Mouse (Mus musculus): ENCODE measurements at regions not wholly inside any gene's neighbourhood (a gene's known extent, or its start where the extent isn't known, plus 50 kb on each side); places are given as distances from the start of the nearest gene placed in this dataset.
A peak's percentile ranks its signal among the peaks of the same experiment; 100 is the strongest.
"Not testable (repeated sequence)": the region's sequence is repeated elsewhere in the genome, so short reads cannot be mapped to it uniquely, and the experiment has no call there.

DNA sequence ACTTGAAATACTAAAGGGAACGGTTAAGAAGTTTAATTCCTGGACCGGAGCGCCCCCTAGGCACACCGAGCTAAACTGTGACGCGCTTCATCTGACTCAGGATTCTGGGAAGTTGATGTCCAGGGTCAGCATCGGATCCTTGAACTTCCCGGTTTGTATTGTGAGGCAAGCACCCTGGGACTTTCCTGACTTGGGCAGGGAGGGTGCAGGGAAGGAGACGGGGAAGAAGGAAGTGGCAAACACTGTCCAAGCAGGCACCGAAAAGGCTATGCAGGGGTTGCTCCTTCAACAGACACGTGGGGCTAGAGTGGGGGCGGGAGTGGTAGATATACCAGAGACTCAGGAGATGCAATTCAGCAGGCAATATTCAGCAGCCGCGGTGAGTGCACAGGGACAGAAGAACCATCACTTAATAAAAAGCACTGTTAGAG lies 132.7 kb upstream of the Teddm2 start:
- TF ChIP-seq CTCF (conservative IDR thresholded peaks at IDR 0.05): peak; percentile 88
- H3K4me3 ChIP-seq: no peak overlapping the region; the same call in 1 of the 2 replicates
- H3K27ac ChIP-seq: peak overlapping the region; percentile 65
- peak; percentile 65 to 74 for DNase-seq (ENCODE audit: low spot score in 2 of 2)

DNA sequence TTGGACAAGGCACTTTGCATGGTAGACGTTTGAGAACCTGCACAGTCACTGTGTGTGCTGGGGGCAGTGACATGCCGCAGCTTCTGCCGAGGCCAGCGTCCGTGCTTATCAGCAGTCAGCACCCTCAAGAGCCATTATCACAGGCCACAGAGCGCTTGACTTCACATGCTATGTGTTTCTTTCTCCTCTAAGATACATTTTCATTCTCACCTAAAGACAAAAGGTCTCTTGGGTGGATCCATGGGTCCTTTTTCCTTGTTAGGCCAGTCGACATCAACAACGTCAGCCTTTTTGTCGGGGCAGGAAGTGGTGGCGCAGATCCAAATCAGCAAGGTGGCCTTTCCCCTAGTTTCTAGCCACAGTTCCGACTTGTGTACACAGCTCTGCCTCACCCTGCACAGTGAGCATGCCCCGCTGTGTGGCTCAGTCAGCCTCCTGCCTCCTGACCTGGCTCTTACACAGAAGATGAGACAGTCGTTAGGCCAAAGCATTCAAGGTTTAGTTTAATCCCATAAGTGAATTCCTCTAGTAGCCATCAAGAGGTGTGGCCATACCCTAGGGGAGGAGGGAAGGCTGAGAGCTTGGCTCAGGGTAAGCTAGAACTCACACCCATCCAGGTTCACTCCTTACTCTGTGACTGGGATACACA lies 134.1 kb upstream of the Teddm2 start:
- H3K27ac ChIP-seq: peak overlapping the region; percentile 75
- peak in 1 of 2 experiments; percentile 7 for DNase-seq (ENCODE audit: low spot score in 2 of 2)

DNA sequence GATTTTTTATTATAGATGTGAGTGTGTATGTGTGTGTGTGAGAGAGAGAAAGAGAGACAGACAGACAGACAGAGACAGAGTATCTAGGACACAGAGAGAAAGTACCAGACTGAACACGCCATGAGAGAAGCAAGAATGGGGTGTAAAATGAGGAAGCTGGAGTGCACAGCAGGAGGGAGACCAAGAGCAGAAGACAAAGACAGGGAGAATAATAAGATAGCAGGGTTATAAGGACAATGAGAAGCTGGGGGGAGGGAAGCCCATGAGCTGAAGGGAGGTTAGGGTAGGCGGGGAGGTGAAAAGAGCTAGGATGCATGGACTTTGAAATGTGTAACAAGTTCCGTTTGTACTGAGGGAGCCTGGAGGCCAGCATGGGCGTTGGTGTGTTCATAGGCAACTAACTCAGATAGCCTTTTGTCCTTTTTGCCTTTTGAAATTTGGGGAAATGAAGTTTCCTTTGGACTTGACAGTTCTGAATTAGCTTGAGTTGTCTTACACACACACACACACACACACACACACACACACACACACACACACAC lies 136.8 kb upstream of the Teddm2 start:
- TF ChIP-seq CTCF (conservative IDR thresholded peaks at IDR 0.05): no peak
- Histone ChIP-seq H3K4me3 (no peak overlapping the region), H3K27ac (no peak overlapping the region)
- no peak for DNase-seq (ENCODE audit: low spot score in 2 of 2)

More for the DNA sequence above, 134.1 kb upstream of the Teddm2 start:
- no peak overlapping the region for H3K4me3 ChIP-seq
- TF ChIP-seq CTCF (conservative IDR thresholded peaks at IDR 0.05): no peak

DNA sequence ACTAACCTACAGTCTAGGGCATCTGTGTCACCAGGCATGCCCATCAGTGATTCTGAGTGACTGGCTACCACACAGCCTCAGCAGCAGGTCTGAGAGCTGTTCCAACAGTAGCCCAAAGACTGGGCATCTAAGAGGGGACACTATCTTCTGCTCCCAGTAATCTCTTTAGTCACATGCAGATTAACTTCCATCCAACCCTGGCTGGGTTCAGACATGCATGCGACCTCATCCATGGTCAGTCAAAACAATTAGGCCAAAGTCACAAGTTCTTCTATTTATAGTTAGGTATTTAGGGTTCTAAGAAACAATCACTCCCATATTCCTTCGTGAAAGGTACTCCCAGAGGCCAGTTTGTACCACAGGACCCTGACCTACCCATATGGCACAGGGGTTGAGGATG lies 138.2 kb upstream of the Teddm2 start:
- DNase-seq (ENCODE audit: low spot score in 2 of 2): no peak
- TF ChIP-seq CTCF (conservative IDR thresholded peaks at IDR 0.05): no peak
- Histone ChIP-seq H3K4me3 (no peak overlapping the region), H3K27ac (no peak overlapping the region)

DNA sequence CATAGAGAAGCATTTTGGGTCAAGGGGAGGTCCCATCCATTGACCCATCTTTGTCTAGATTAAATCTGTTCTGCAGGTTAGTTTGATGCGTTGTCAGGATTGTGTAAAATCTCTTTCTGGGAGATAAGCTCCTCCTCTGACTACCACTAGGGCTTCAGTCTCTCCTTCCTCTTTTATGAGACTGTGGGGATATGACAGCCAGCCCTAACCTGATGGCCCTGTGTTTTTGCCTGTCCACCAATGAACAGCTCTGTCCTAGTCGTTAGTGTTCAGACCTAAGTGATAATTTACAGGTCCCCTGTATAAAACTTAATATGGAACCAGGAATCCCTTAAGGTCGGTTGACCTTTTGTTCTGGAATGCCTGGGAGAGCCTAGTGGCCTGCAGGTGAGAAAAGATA lies 140.9 kb upstream of the Teddm2 start:
- Histone ChIP-seq H3K4me3 (no peak overlapping the region), H3K27ac (no peak overlapping the region)
- no peak for DNase-seq (ENCODE audit: low spot score in 2 of 2)
- no peak for TF ChIP-seq CTCF (conservative IDR thresholded peaks at IDR 0.05)

DNA sequence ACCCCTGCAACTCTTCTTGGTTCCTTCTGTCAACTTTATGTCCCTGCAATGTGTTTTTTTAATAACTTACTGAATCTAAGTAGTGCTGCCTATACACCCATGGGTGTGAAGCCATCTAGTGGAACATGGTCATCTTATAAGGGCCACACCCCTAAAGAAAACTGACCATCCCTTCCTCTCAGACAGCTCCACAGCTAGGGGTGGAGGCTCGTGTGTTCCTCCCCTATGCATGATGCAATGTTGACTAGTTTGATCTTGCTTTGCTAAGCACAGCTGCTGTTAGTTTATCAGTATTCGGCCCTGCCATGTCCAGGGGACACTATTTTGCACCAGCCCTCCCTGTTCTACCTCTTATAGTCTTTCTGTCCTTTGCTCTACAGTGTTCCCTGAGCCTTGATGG lies 142.9 kb upstream of the Teddm2 start:
- Histone ChIP-seq H3K27ac (no peak overlapping the region), H3K4me3 (no peak overlapping the region)
- TF ChIP-seq CTCF (conservative IDR thresholded peaks at IDR 0.05): no peak
- DNase-seq (ENCODE audit: low spot score in 2 of 2): no peak

DNA sequence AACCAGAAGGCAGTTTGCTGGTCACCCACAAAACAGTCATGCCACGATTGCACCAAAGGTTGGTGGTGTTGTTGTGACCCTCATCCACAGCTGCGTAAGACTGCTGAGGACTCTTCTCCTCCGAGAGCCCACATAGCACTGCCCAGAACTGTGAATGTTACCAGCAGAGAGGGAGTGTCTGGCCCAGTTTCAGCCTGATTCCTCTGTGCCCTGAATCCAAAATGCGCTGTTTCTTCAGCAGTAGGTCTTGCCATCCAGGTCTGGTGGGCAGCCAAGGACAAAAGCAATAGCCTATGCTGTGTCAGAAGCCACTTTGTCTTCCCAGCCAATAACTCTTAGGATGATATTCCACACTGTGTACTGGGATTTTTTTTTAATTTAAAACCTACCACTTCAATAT lies 144.7 kb upstream of the Teddm2 start:
- Histone ChIP-seq H3K27ac (peak overlapping the region; percentile 72), H3K4me3 (peak overlapping the region; percentile 37; the same call in 1 of the 2 replicates)
- TF ChIP-seq CTCF (conservative IDR thresholded peaks at IDR 0.05): no peak
- DNase-seq (ENCODE audit: low spot score in 2 of 2): peak; percentile 13 to 20

DNA sequence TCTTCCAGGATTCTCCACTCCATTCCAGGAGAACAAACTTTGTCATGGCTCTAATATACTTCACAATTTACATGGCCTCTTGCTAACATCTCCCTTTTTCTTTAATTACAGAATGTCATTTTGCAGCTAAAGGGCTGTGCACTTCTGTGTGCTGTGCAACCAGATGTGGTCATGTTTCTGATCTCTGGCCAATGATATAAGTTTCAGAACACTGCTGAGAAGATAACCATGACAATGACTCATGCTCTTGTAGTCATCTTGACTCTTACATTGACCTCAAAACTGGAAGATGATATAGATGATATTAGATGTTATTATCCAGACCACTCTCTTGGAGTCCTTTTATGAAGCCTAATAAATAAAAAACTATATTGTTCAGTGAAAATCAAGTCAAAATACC lies 145.9 kb upstream of the Teddm2 start:
- Histone ChIP-seq H3K4me3 (no peak overlapping the region), H3K27ac (no peak overlapping the region)
- TF ChIP-seq CTCF (conservative IDR thresholded peaks at IDR 0.05): no peak
- DNase-seq (ENCODE audit: low spot score in 2 of 2): no peak

DNA sequence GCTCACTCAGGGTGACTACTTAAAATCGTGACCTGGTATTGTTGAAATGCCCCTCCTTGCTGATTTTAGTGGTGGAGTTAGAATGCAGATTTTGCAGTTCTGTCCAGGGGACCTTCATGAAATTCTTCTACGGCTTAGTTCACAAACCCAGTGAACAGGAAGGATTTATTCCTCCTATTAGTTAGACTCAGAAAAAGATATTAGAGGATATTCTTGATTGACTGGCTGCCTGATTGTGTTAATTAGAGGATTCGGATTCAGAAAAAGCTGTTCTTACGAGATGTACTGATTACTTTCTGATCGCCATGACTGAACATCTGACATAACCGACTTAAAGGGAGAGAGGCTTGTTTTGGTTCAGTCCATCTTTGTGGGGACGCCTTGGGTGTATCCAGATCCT lies 147.3 kb upstream of the Zfp648 start:
- H3K27ac ChIP-seq: no peak overlapping the region
- no peak overlapping the region for H3K4me3 ChIP-seq
- no peak for TF ChIP-seq CTCF (conservative IDR thresholded peaks at IDR 0.05)
- DNase-seq (ENCODE audit: low spot score in 2 of 2): no peak

DNA sequence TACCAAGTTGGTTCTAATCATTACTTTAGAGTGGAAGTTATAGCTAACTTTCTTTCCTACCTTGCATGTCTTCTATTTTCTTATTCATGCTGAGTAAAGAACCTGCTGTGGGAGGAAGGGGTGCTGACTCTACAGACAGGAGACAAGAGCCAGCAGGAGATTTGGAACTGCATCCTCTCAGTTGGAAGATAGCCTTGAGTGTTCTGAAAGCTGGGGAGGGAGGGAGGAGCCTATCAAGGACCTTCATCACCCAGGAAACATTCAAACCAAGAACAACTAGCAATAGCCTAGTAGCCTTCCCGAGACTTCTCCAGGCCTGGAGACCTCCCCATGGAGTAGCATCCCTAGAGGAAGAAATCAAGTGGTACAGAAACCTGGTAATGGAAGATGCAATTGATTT lies 146.1 kb upstream of the Zfp648 start:
- H3K4me3 ChIP-seq: no peak overlapping the region
- no peak for TF ChIP-seq CTCF (conservative IDR thresholded peaks at IDR 0.05)
- H3K27ac ChIP-seq: no peak overlapping the region
- DNase-seq (ENCODE audit: low spot score in 2 of 2): no peak

DNA sequence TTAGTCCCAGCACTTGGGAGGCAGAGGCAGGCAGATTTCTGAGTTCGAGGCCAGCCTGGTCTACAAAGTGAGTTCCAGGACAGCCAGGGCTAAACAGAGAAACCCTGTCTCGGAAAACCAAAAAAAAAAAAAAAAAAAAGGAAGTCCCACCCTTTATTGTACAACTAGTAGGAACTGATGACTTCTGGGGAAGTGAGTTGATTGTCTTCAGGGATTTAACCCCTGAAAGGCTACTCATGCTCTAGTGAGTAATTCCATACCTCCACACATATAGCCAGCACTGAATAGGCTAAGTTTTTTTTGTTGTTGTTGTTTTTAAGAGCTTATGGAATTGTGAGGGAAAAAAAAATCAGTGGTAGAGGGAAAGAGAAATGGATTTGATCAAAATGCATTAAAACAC lies 139.6 kb upstream of the Zfp648 start:
- H3K27ac ChIP-seq; H3K4me3 ChIP-seq; DNase-seq (ENCODE audit: low spot score in 2 of 2): not testable (repeated sequence)

DNA sequence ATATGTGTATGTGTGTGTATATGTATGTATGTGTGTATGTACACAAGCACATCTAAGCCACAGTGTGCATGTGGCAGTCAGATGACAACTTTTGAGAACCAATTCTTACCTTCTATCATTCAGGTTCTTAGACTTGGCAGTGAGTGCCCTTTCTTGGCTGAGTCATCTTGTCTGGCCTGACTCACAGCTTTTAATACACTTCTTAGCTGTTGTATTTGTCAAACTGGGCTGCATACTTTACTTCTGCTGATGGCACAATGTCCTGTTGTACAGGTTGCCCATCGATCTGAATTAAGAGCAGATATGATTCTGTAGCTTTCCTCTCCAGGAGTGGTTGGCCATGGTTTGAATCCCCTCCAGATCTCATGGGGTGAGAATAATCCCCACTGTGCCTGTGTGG lies 139.1 kb upstream of the Zfp648 start:
- Histone ChIP-seq H3K4me3 (no peak overlapping the region), H3K27ac (no peak overlapping the region)
- TF ChIP-seq CTCF (conservative IDR thresholded peaks at IDR 0.05): no peak
- no peak for DNase-seq (ENCODE audit: low spot score in 2 of 2)

DNA sequence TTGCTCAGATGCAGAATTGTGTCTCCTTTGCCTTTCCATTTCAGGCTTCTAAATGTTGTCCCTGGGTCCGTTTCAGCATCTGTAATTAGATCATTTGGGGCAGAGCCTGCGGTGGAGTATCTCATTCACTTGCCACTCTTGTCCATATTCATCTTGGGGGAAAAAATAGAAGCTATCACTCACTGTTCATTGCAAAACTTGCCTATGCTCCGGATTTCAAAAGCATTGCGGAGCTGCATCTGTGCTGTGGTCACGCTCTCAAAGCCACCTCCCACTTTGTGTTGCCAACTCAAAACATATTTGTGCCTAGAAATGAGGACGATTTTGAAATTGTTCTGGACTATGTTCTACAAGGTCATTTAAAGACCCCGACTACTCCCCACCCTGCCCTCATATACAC lies 138.3 kb upstream of the Zfp648 start:
- no peak overlapping the region for H3K4me3 ChIP-seq
- no peak overlapping the region for H3K27ac ChIP-seq
- DNase-seq (ENCODE audit: low spot score in 2 of 2): no peak
- TF ChIP-seq CTCF (conservative IDR thresholded peaks at IDR 0.05): no peak

DNA sequence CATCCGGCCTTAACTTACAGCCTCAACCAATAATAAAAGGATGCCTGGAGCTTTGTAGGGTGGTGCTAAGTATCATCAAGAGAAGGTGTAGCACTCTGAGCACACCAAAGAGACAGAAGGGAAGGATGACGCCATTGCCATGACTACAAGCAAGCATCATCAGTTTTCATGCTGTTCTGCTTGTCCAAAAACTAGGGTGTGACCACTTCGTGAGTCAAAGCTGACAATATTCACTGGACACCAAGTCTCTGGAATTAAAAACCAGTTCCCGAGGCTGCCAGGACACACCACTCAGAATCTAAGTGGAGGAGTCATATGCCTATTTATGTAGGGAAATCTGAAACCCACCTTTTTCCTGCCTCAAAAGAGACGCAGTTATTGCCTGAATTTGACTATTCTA lies 136.4 kb upstream of the Zfp648 start:
- H3K27ac ChIP-seq: no peak overlapping the region
- H3K4me3 ChIP-seq: no peak overlapping the region
- DNase-seq (ENCODE audit: low spot score in 2 of 2): no peak
- TF ChIP-seq CTCF (conservative IDR thresholded peaks at IDR 0.05): no peak

Data from layer of hippocampus, adult 2 months (tissue).